Mouse (Mus musculus) kidney, adult 2 months (tissue): ENCODE results near the gene Eaf1.

Experiments
- CTCF ChIP-seq: fragments of 200-500 bp; conservative IDR thresholded peaks from 2 replicates; pipeline ENCODE4 v1.5.1; 2011; ENCODE audit warnings: low read depth, mild to moderate bottlenecking, control low read depth, low read length, moderate library complexity, mixed read lengths; ENCODE audit not compliant: insufficient read depth, insufficient read length
- POLR2A ChIP-seq: fragments of 200-500 bp; IDR thresholded peaks from one replicate; pipeline ENCODE4 v1.6.1; 2011; ENCODE audit warnings: low read depth, low read length, control low read depth

DNA sequence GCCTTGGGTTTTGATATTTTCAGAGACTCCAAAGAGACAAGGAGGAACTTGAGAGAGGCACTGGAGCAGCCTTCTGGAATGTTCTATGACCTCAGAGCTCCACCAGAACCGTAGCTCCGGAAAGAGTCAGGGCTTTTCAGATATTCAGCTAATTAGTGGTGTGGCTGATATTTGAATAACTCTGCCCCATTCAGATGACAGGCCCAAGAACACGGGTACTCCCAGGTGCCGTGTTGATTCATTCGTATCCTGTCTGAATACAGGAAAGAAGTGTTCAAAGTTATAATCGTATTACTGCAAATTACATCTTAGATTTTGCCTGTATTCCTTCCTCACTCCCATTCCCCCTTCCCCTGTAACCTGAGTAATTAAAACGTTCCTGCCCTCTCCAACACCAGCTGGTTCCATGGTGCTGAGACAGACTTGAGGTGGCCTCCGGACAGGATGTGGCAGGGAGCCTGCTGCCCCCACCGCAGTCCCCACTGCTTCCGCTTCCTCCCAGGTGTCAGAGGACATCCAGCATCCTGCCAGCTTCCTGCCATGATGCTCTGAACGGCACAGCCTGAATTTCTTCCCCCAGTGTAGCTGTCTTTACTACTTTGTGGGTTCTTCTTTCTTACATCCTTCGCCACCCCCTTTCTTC is 37.4 kb downstream of the Eaf1 start:
- TF ChIP-seq CTCF (no peak), POLR2A (peak; percentile 9)
